Mouse (Mus musculus): Measurements from ENCODE around the gene Adgre5.

Adgre5 gene

DNA sequence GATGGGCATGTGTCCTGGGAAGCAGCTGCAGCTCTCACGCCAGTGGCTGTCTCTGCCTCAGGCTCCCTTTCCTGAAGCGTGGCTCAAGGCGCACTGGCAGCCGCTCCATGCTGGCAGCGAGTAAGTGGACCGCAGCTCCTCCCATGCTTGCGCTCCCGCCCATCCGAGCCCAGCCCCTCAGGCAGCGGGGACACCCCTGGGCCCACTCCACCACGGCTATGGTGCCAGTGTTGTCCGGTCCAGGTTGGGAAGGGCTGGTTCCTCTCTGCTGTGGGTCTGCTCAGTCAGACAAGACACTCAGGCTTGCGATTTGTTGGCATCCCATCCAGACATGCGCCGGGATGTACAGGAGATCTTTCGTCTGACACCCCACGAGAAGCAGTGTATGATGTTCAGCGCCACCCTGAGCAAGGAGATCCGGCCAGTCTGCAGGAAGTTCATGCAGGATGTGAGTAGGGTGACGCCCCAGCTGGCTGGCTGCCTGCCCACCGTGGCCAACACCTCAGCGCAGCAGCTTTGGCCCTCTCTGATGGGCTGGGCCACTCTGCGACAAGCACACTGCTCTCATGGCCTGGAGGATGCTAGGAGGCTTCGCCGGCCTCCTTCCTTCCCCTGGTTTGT lies 19.6 kb downstream of the Adgre5 start:
- DNase-seq: no peak

- DNase-seq: no peak
Measured at GRCm38 (mm10) chr8:83719693-83720092, 21.4 kb downstream of the Adgre5 start.

GRCm38 (mm10) chr8:83719048-83719447 lies 22.1 kb downstream of the Adgre5 start:
- DNase-seq: no peak

GRCm38 (mm10) chr8:83716563-83716962 lies 24.6 kb downstream of the Adgre5 start:
- no peak for DNase-seq

DNA sequence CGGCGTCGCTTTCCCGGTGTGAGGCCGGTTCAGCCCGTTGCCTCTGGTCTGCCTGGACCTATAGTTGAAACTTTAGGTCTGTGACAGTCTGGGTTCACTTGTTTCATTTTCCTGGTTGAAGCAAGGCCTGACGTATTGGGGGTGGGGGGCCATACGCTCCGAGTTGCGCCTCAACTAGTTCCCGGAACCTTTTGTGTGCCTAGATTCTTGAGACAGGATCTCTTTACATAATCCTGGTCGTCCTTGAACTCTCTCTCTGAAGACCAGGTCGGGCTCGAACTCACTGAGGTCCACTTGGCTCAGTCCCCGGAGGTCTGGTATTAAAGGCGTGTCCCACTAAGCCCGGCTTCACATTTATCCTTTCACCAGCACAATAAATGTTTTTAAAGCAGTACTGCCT lies 25.4 kb downstream of the Adgre5 start:
- DNase-seq: no peak

DNA sequence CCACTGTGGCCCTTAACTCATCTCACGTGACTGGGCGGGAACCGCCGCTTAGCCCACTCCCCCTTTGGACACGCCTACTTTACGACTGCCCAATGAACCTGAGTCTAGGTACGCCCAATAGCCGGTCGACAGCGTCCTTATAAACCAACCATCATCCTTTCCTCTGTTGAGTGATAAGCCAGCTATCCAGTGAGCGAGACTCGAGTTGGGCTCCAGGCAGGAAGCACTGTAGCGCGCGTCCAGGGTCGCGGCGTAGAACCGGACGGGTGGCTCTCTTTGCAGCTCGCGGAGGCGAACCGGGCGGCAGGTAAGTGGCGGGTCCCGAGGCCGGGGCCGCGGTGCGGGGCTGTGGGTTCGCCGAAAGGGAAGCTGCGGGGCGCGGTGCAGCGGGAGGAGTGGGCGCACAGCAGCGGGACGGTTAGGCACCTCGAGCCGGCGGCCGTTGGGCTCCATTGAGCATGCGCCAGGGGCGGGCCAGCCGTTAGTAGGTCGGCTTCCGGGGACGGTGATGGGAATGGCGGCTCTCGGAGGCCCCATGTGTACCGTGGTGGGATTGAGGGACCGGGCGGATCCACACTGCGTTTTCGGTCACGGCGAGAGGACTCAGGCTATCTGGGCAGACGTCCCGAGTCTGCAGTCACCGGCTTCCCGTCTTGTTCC lies 26.0 kb downstream of the Adgre5 start, which contains the start of gene Ddx39:
Ddx39 (plus strand) TSS at position 147 of the 660 bp plus-strand sequence.
- peak; percentile 98 for DNase-seq

GRCm38 (mm10) chr8:83714676-83715030 lies 26.5 kb downstream of the Adgre5 start:
- no peak for DNase-seq

DNA sequence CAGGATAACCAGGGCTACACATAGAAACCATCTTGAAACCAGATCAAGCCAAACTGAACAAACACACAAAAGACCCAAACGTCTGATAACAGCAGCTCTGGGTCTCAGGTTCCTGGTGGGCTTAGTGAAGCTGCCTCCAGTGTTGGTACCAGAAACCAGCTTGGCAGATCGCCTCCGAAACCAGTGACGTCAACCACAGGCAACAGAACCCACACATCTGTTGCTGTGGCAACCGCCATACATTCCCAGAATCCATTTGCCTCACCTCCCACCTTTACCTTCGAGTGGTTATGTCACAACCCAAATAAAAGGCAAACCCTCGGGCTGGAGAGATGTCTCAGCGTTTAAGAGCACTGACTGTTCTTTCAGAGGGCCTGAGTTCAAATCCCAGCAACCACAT lies 33.6 kb downstream of the Adgre5 start:
- no peak for DNase-seq

DNA sequence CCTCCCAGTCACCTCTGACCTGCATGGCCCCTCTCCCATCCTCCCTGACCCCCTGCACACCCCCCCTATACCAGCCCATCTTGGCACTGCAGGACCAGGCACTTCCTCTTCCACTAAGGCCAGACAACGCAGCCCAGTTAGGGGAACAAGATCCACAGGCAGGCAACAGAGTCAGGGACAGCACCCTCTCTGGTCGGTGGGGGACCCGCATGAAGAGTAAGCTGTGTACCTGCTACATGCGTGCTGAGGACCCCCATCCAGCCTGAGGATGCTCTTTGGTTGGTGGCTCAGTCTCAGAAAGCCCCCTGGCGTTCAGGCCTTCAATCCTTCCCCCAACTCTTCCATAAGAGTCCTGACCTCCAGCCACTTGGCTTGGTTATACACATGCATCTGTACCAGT lies 34.7 kb downstream of the Adgre5 start:
- no peak for DNase-seq

GRCm38 (mm10) chr8:83703426-83703825 lies 37.7 kb downstream of the Adgre5 start:
- no peak for DNase-seq

- DNase-seq: no peak
Measured at GRCm38 (mm10) chr8:83700423-83701085, 40.6 kb downstream of the Adgre5 start.

DNA sequence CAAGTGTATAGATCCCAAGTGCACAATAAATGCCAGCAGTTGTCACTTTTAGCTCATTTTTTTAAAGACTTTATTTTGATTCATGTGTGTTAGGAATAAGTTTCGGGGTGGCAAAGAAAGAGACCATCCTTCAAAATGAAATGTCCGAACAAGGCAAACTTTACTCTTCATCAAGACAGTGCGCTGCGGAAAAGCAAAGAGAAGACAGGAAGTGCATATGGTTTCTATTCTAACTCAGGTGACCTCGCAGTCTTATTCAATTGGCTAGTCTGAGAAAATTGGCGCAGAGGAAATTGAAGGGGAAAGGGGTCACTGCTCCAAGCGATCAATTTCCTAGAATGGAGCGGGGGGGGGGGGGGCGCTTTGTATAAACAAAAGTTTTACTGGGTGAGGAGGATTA lies 41.6 kb downstream of the Adgre5 start:
- peak; percentile 74 for DNase-seq

DNA sequence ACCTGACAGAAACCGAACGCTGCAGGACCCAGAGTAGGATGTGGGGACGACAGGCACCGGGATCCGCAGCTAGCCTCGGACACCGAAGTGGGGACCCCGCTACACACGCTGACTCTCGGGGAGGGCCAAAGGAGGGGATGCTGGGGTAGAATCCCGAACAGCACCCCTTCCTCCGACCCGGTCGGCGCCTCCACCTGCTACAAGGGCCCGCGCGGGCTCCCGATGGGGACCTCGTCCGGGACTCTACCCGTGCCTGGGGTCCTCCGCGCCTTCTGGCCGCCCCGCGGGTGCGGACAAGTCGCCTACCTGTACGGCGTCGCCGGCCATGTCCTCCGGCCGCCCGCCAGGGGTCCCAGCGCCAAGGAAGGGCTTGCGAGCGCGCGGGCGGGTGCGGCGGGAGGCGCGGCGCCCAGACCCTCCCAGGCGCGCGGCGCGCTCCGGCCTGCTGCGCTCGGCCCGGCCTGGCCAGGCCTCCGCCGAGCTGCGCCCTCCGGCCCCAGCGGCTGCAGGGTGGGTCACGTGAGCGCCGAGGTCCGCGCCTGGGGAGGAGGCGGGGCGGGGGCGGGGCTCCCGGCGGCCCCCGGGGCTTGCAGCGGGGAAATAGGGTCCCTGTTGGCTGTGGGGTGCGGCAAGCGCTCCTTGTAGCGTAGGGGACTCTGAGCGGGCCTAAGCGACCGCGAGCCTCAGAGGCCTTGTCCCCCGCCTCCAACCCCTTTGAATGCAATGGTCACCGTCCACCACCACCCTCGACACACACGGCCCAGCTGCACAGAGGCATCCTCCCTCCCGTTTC lies 42.3 kb downstream of the Adgre5 start, which contains the start of gene Pkn1:
Pkn1 (minus strand) TSS at position 519 of the 793 bp plus-strand sequence.
- peak; percentile 91 for DNase-seq

GRCm38 (mm10) chr8:83698291-83698660 lies 42.9 kb downstream of the Adgre5 start:
- peak; percentile 31 for DNase-seq

GRCm38 (mm10) chr8:83697374-83698220 lies 43.5 kb downstream of the Adgre5 start:
- no peak for DNase-seq

GRCm38 (mm10) chr8:83695351-83696106 lies 45.6 kb downstream of the Adgre5 start:
- no peak for DNase-seq

DNA sequence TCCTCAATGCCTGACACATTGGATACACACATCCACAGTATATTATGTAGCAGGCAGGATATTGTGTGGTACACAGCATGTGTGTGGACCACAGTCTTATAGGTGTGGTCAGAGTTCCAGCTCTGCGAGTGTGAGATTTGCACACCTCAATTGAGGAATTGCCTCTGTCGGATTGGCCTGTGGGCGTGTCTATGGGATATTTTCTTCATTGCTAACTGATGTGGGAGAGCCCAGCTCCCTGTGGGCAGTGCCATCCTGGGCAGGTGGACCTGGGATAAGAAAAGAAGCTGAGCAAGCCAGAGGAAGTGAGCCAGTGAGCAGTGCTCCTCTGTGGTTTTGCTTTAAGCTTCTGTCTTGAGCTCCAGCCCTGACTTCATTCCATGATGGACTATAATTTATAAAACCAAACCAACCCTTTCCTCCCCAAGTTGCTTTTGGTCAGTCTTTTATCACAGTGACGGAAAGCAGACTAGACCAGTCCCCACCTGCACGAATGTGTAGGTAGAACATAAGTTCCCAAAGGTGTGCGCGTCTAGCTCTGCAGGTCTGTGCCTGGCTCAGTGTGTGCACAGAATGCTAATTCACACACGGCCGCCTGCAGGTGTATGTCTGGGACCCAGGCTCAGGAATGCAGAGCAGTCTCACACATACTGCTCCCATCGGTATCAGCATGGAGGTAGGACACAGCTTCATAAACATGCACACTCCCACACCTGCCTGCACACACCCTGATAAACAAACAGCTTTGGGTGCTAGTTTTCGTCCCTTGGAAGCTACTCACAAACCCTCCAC lies 46.6 kb downstream of the Adgre5 start:
- DNase-seq: no peak

GRCm38 (mm10) chr8:83693609-83694236 lies 47.4 kb downstream of the Adgre5 start:
- no peak for DNase-seq

DNA sequence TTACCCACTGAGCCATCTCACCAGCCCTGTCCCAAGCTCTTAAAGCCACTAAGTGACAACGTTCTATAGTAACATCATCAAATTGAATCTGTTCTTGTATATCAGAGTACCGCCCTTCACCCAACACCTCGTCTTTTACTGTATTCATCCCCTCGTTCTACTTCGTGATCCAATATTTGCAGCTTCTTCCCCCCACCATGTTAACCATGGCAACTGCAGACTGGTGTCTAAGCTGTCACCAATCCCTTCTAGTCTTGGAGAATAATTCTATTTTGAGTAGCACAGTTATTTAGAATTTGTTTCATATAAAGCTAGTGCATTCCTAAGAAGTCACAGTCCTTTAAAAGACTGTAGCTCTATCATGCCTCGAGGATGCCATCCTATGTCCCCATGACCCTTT lies 51.9 kb downstream of the Adgre5 start:
- no peak for DNase-seq

DNA sequence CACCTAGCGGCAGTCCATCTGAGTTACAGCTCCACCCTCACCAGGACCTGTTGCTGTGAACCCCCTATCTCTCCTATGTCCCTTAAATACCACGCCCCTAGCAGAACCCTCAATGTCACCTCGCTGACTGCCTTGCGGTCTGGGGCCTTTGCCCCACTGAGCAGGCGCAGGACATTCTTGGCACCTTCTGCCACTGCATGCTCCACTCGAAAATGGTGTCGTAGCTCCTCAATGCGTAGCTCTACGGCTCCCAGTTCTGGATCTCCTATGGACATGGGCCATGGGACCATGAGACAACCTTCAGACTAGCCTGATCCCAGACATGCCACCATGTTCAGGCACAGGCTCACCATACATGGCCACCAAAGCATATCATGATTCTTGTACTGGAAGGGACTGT lies 56.6 kb downstream of the Adgre5 start:
- DNase-seq: no peak

All from embryo, embryonic 11 days (tissue).